Mouse (Mus musculus) liver, adult 2 months (tissue): Measurements from ENCODE around the gene Gramd4.

Experiments
- CTCF ChIP-seq: fragments of 200-500 bp; IDR thresholded peaks from 2 replicates; pipeline ENCODE4 v1.5.1; 2011; ENCODE audit warnings: low read depth, low read length, control low read depth
- POLR2A ChIP-seq: fragments of 200-500 bp; IDR thresholded peaks from 2 replicates; pipeline ENCODE4 v1.6.1; 2011; ENCODE audit warnings: low read length, control low read depth; ENCODE audit not compliant: insufficient read depth; ENCODE audit errors: extremely low read depth

GRCm38 (mm10) chr15:86067941-86068495, 10.5 kb downstream of the Gramd4 start:
- TF ChIP-seq CTCF (no peak), POLR2A (no peak)
